Mouse (Mus musculus) MEL (cell line): ENCODE measurements at regions not wholly inside any gene's neighbourhood (a gene's known extent, or its start where the extent isn't known, plus 50 kb on each side); places are given as distances from the start of the nearest gene placed in this dataset.

Experiments
- DNase-seq: peaks from one replicate; pipeline ENCODE4 v3.0.0; 2011; ENCODE audit warnings: low read depth, low spot score
- H3K27ac ChIP-seq: 2 replicates; pipeline ENCODE4 v1.5.1; 2012; ENCODE audit warnings: low read depth, mild to moderate bottlenecking, control low read depth, low read length, moderate library complexity; ENCODE audit not compliant: control insufficient read depth
- H3K27me3 ChIP-seq, 2 experiments: fragments of 150-350 bp in 1 of 2; sonication (generic) in 1 of 2; 2 replicates each; pipeline ENCODE4 v1.6.1; 2012; ENCODE audit warnings: low read length in 2 of 2, mild to moderate bottlenecking in 2 of 2, improper control_type of control experiment in 1 of 2, moderate library complexity in 1 of 2; ENCODE audit not compliant: insufficient read depth in 2 of 2, control insufficient read depth in 1 of 2
- H3K36me3 ChIP-seq, 2 experiments: 2 replicates each; pipeline ENCODE4 v1.6.1; 2012 to 2014; ENCODE audit warnings: low read length in 2 of 2, improper control_type of control experiment in 1 of 2, inconsistent platforms in 1 of 2, mild to moderate bottlenecking in 1 of 2; ENCODE audit not compliant: insufficient read depth in 2 of 2, control insufficient read depth in 1 of 2
- H3K4me1 ChIP-seq, 2 experiments: fragments of 150-350 bp in 1 of 2; sonication (generic) in 1 of 2; 2 replicates each; pipeline ENCODE4 v1.6.1; 2012; ENCODE audit warnings: low read length in 2 of 2, improper control_type of control experiment in 1 of 2, mild to moderate bottlenecking in 1 of 2; ENCODE audit not compliant: insufficient read depth in 2 of 2, control insufficient read depth in 1 of 2
- H3K4me3 ChIP-seq, 2 experiments: fragments of 150-350 bp in 1 of 2; sonication (generic) in 1 of 2; 2 replicates each; pipeline ENCODE4 v1.5.1; 2012; ENCODE audit warnings: low read depth in 2 of 2, low read length in 2 of 2, mild to moderate bottlenecking in 2 of 2, moderate library complexity in 2 of 2, control low read depth in 1 of 2, improper control_type of control experiment in 1 of 2; ENCODE audit not compliant: control insufficient read depth in 1 of 2, insufficient read depth in 1 of 2
- H3K79me2 ChIP-seq: 2 replicates; pipeline ENCODE4 v1.6.1; 2012; ENCODE audit warnings: mild to moderate bottlenecking, low read length, moderate library complexity; ENCODE audit not compliant: control insufficient read depth, poor library complexity, insufficient read depth
- H3K9ac ChIP-seq: 2 replicates; pipeline ENCODE4 v1.6.1; 2012; ENCODE audit warnings: low read depth, mild to moderate bottlenecking, control low read depth, low read length, moderate library complexity; ENCODE audit not compliant: control insufficient read depth, poor library complexity, severe bottlenecking
- H3K9me3 ChIP-seq: fragments of 150-350 bp; sonication (generic); replicated peaks from 2 replicates; pipeline ENCODE4 v1.6.1; 2012; ENCODE audit warnings: mild to moderate bottlenecking, low read length, improper control_type of control experiment, moderate library complexity; ENCODE audit not compliant: insufficient read depth
- CHD1 ChIP-seq: IDR thresholded peaks from 2 replicates; pipeline ENCODE4 v1.6.1; 2012; ENCODE audit warnings: low read depth, mild to moderate bottlenecking, inconsistent platforms, low read length, improper control_type of control experiment
- CHD2 ChIP-seq: IDR thresholded peaks from 2 replicates; pipeline ENCODE4 v1.6.1; 2011; ENCODE audit warnings: low read length, improper control_type of control experiment
- CTCF ChIP-seq, 3 experiments: IDR thresholded peaks in 2 of 3; conservative IDR thresholded peaks in 1 of 3; 2 replicates each; pipeline ENCODE4 v1.5.1; 2011 to 2012; ENCODE audit warnings: low read length in 3 of 3, low read depth in 2 of 3, mild to moderate bottlenecking in 2 of 3, improper control_type of control experiment in 1 of 3, inconsistent platforms in 1 of 3, mixed read lengths in 1 of 3, moderate library complexity in 1 of 3; ENCODE audit not compliant: control insufficient read depth in 1 of 3, insufficient read depth in 1 of 3, poor library complexity in 1 of 3, severe bottlenecking in 1 of 3
- ELF1 ChIP-seq: IDR thresholded peaks from 2 replicates; pipeline ENCODE4 v1.6.1; 2014; ENCODE audit warnings: low read depth, mild to moderate bottlenecking, inconsistent platforms, low read length, improper control_type of control experiment, moderate library complexity
- EP300 ChIP-seq, 2 experiments: IDR thresholded peaks; 2 replicates each; pipeline ENCODE4 v1.6.1; 2011; ENCODE audit warnings: improper control_type of control experiment in 2 of 2, low read length in 2 of 2, low read depth in 1 of 2, mild to moderate bottlenecking in 1 of 2
- ETS1 ChIP-seq: IDR thresholded peaks from 2 replicates; pipeline ENCODE4 v1.6.1; 2012; ENCODE audit warnings: low read depth, mild to moderate bottlenecking, inconsistent platforms, low read length, improper control_type of control experiment, moderate library complexity
- GABPA ChIP-seq: IDR thresholded peaks from 2 replicates; pipeline ENCODE4 v1.6.1; 2012; ENCODE audit warnings: low read depth, mild to moderate bottlenecking, inconsistent platforms, low read length, improper control_type of control experiment, moderate library complexity
- JUND ChIP-seq: IDR thresholded peaks from 2 replicates; pipeline ENCODE4 v1.6.1; 2011; ENCODE audit warnings: low read depth, mild to moderate bottlenecking, improper control_type of control experiment, low read length
- MAX ChIP-seq: IDR thresholded peaks from 2 replicates; pipeline ENCODE4 v1.6.1; 2011; ENCODE audit warnings: low read length, improper control_type of control experiment
- MXI1 ChIP-seq: IDR thresholded peaks from 2 replicates; pipeline ENCODE4 v1.6.1; 2011; ENCODE audit warnings: mild to moderate bottlenecking, low read depth, low read length, improper control_type of control experiment
- MYB ChIP-seq: IDR thresholded peaks from 2 replicates; pipeline ENCODE4 v1.6.1; 2011; ENCODE audit warnings: mild to moderate bottlenecking, low read depth, low read length, improper control_type of control experiment
- NELFE ChIP-seq: IDR thresholded peaks from 2 replicates; pipeline ENCODE4 v1.6.1; 2011; ENCODE audit warnings: low read depth, low read length, improper control_type of control experiment
- NRF1 ChIP-seq: IDR thresholded peaks from 2 replicates; pipeline ENCODE4 v1.6.1; 2014; ENCODE audit warnings: low read depth, mild to moderate bottlenecking, inconsistent platforms, low read length, improper control_type of control experiment, moderate library complexity; ENCODE audit not compliant: poor library complexity, insufficient read depth, severe bottlenecking
- POLR2AphosphoS2 ChIP-seq: IDR thresholded peaks from 2 replicates; pipeline ENCODE4 v1.6.1; 2011; ENCODE audit warnings: low read length, improper control_type of control experiment
- POLR2AphosphoS5 ChIP-seq: IDR thresholded peaks from 2 replicates; pipeline ENCODE4 v1.6.1; 2012; ENCODE audit warnings: low read depth, borderline replicate concordance, mild to moderate bottlenecking, inconsistent platforms, low read length, moderate library complexity, mixed read lengths
- RCOR1 ChIP-seq: IDR thresholded peaks from 2 replicates; pipeline ENCODE4 v1.6.1; 2012; ENCODE audit warnings: low read depth, mild to moderate bottlenecking, inconsistent platforms, low read length, improper control_type of control experiment
- SIN3A ChIP-seq: IDR thresholded peaks from 2 replicates; pipeline ENCODE4 v1.6.1; 2012; ENCODE audit warnings: low read length, improper control_type of control experiment, inconsistent platforms
- TAL1 ChIP-seq: IDR thresholded peaks from 2 replicates; pipeline ENCODE4 v1.6.1; 2012; ENCODE audit warnings: mild to moderate bottlenecking, inconsistent platforms, low read length, moderate library complexity, mixed read lengths
- TBP ChIP-seq: IDR thresholded peaks from 2 replicates; pipeline ENCODE4 v1.8.0; 2011; ENCODE audit warnings: low read depth, low read length, improper control_type of control experiment
- USF1 ChIP-seq: IDR thresholded peaks from 2 replicates; pipeline ENCODE4 v1.6.1; 2014; ENCODE audit warnings: low read depth, mild to moderate bottlenecking, inconsistent platforms, low read length, improper control_type of control experiment, moderate library complexity
- ZC3H11A ChIP-seq: IDR thresholded peaks from 2 replicates; pipeline ENCODE4 v1.6.1; 2012; ENCODE audit warnings: low read depth, mild to moderate bottlenecking, inconsistent platforms, low read length, improper control_type of control experiment
- ZMIZ1 ChIP-seq: IDR thresholded peaks from 2 replicates; pipeline ENCODE4 v1.6.1; 2012; ENCODE audit warnings: low read depth, mild to moderate bottlenecking, inconsistent platforms, low read length, improper control_type of control experiment, moderate library complexity
- ZNF384 ChIP-seq: IDR thresholded peaks from 2 replicates; pipeline ENCODE4 v1.6.1; 2012; ENCODE audit warnings: low read depth, mild to moderate bottlenecking, inconsistent platforms, low read length, improper control_type of control experiment

GRCm38 (mm10) chr13:60371656-60372055, 194.5 kb upstream of the Gas1 start:
- no peak for DNase-seq
- H3K36me3 ChIP-seq, result no peaks in the 10 kb centered on the region
- H3K9me3 ChIP-seq, result no peaks in the 10 kb centered on the region
- H3K9ac ChIP-seq, result no peak overlapping the region
- H3K27me3 ChIP-seq, result no peaks in the 10 kb centered on the region
- H3K4me1 ChIP-seq, result no peaks in the 10 kb centered on the region
- TF ChIP-seq GABPA, result no peak
- TF ChIP-seq CHD1, result no peak
- no peak for TF ChIP-seq SIN3A
- TF ChIP-seq ELF1, result no peak
- no peak for TF ChIP-seq ZMIZ1
- TF ChIP-seq EP300 (IDR thresholded peaks at IDR 0.05; ENCODE audit: low read depth in 1 of 2, low read length in 2 of 2), result no peak
- TF ChIP-seq TAL1, result no peak
- TF ChIP-seq ETS1, result no peak
- TF ChIP-seq NRF1, result no peak
- no peak for TF ChIP-seq NELFE
- TF ChIP-seq POLR2AphosphoS2, result no peak
- H3K4me3 ChIP-seq, result no peak overlapping the region
- no peaks in the 10 kb centered on the region for H3K79me2 ChIP-seq
- no peak overlapping the region for H3K27ac ChIP-seq

DNA sequence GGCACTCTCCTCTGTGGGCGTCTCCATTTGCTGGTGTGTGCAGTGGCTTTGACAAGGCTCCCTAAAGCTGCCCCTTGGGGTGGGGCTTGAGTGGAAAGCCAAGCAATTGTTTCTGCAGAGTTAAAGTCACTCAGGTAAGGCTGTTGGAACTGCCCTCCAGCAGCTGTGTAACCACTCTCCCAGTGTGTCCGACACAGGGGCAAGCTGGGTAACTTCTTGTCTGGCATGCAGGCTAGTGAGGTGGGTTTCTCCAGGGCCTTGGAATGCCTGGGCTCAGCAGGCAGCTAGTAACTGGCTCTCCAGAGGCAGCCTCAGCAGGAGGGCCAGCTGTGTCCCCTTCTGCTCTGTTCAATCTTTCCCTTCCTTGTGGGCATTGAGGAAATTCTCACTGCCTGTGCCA, 199.5 kb upstream of the Gas1 start:
- Histone ChIP-seq H3K4me1 (no peaks in the 10 kb centered on the region), H3K36me3 (no peaks in the 10 kb centered on the region), H3K27me3 (no peaks in the 10 kb centered on the region), H3K4me3 (no peak overlapping the region), H3K9ac (no peak overlapping the region), H3K27ac (no peak overlapping the region), H3K9me3 (no peaks in the 10 kb centered on the region), H3K79me2 (no peaks in the 10 kb centered on the region)
- no peak for TF ChIP-seq TAL1
- TF ChIP-seq ZNF384, result no peak
- TF ChIP-seq ZC3H11A, result no peak
- TF ChIP-seq JUND, result no peak
- TF ChIP-seq TBP, result no peak
- TF ChIP-seq CHD1, result no peak
- TF ChIP-seq POLR2AphosphoS5, result no peak
- no peak for TF ChIP-seq MYB
- no peak for TF ChIP-seq USF1
- no peak for TF ChIP-seq RCOR1
- no peak for TF ChIP-seq CHD2
- no peak for TF ChIP-seq MAX
- TF ChIP-seq CTCF (IDR thresholded peaks at IDR 0.05 in 2 of 3, conservative IDR thresholded peaks at IDR 0.05 in 1 of 3; ENCODE audit: control insufficient read depth in 1 of 3, insufficient read depth in 1 of 3, low read depth in 2 of 3, low read length in 3 of 3, poor library complexity in 1 of 3, severe bottlenecking in 1 of 3), result no peak
- TF ChIP-seq POLR2AphosphoS2, result no peak
- TF ChIP-seq ETS1, result no peak
- no peak for TF ChIP-seq MXI1
- no peak for DNase-seq
